Mouse (Mus musculus) MEL (cell line): Measurements from ENCODE around the gene Fam129a. TPM values are rescaled to one million over a fixed set of nuclear protein-coding genes. Genes with fewer than 3 reads are reported as not detected.

ENCODE experiments used
- DNase-seq: peaks from one replicate; pipeline ENCODE4 v3.0.0; 2011; ENCODE audit warnings: low read depth, low spot score
- H3K27ac ChIP-seq: 2 replicates; pipeline ENCODE4 v1.5.1; 2012; ENCODE audit warnings: low read depth, mild to moderate bottlenecking, control low read depth, low read length, moderate library complexity; ENCODE audit not compliant: control insufficient read depth
- H3K27me3 ChIP-seq, 2 experiments: fragments of 150-350 bp in 1 of 2; sonication (generic) in 1 of 2; 2 replicates each; pipeline ENCODE4 v1.6.1; 2012; ENCODE audit warnings: low read length in 2 of 2, mild to moderate bottlenecking in 2 of 2, improper control_type of control experiment in 1 of 2, moderate library complexity in 1 of 2; ENCODE audit not compliant: insufficient read depth in 2 of 2, control insufficient read depth in 1 of 2
- H3K36me3 ChIP-seq, 2 experiments: 2 replicates each; pipeline ENCODE4 v1.6.1; 2012 to 2014; ENCODE audit warnings: low read length in 2 of 2, improper control_type of control experiment in 1 of 2, inconsistent platforms in 1 of 2, mild to moderate bottlenecking in 1 of 2; ENCODE audit not compliant: insufficient read depth in 2 of 2, control insufficient read depth in 1 of 2
- H3K4me1 ChIP-seq, 2 experiments: fragments of 150-350 bp in 1 of 2; sonication (generic) in 1 of 2; 2 replicates each; pipeline ENCODE4 v1.6.1; 2012; ENCODE audit warnings: low read length in 2 of 2, improper control_type of control experiment in 1 of 2, mild to moderate bottlenecking in 1 of 2; ENCODE audit not compliant: insufficient read depth in 2 of 2, control insufficient read depth in 1 of 2
- H3K4me3 ChIP-seq, 2 experiments: fragments of 150-350 bp in 1 of 2; sonication (generic) in 1 of 2; 2 replicates each; pipeline ENCODE4 v1.5.1; 2012; ENCODE audit warnings: low read depth in 2 of 2, low read length in 2 of 2, mild to moderate bottlenecking in 2 of 2, moderate library complexity in 2 of 2, control low read depth in 1 of 2, improper control_type of control experiment in 1 of 2; ENCODE audit not compliant: control insufficient read depth in 1 of 2, insufficient read depth in 1 of 2
- H3K79me2 ChIP-seq: 2 replicates; pipeline ENCODE4 v1.6.1; 2012; ENCODE audit warnings: mild to moderate bottlenecking, low read length, moderate library complexity; ENCODE audit not compliant: control insufficient read depth, poor library complexity, insufficient read depth
- H3K9ac ChIP-seq: 2 replicates; pipeline ENCODE4 v1.6.1; 2012; ENCODE audit warnings: low read depth, mild to moderate bottlenecking, control low read depth, low read length, moderate library complexity; ENCODE audit not compliant: control insufficient read depth, poor library complexity, severe bottlenecking
- H3K9me3 ChIP-seq: fragments of 150-350 bp; sonication (generic); replicated peaks from 2 replicates; pipeline ENCODE4 v1.6.1; 2012; ENCODE audit warnings: mild to moderate bottlenecking, low read length, improper control_type of control experiment, moderate library complexity; ENCODE audit not compliant: insufficient read depth
- BHLHE40 ChIP-seq: IDR thresholded peaks from 2 replicates; pipeline ENCODE4 v1.6.1; 2012; ENCODE audit warnings: low read depth, mild to moderate bottlenecking, inconsistent platforms, low read length, improper control_type of control experiment, borderline replicate concordance
- CHD1 ChIP-seq: IDR thresholded peaks from 2 replicates; pipeline ENCODE4 v1.6.1; 2012; ENCODE audit warnings: low read depth, mild to moderate bottlenecking, inconsistent platforms, low read length, improper control_type of control experiment
- CTCF ChIP-seq, 3 experiments: IDR thresholded peaks in 2 of 3; conservative IDR thresholded peaks in 1 of 3; 2 replicates each; pipeline ENCODE4 v1.5.1; 2011 to 2012; ENCODE audit warnings: low read length in 3 of 3, low read depth in 2 of 3, mild to moderate bottlenecking in 2 of 3, improper control_type of control experiment in 1 of 3, inconsistent platforms in 1 of 3, mixed read lengths in 1 of 3, moderate library complexity in 1 of 3; ENCODE audit not compliant: control insufficient read depth in 1 of 3, insufficient read depth in 1 of 3, poor library complexity in 1 of 3, severe bottlenecking in 1 of 3
- E2F4 ChIP-seq: IDR thresholded peaks from 2 replicates; pipeline ENCODE4 v1.6.1; 2011; ENCODE audit warnings: low read depth, low read length, improper control_type of control experiment, borderline replicate concordance
- ELF1 ChIP-seq: IDR thresholded peaks from 2 replicates; pipeline ENCODE4 v1.6.1; 2014; ENCODE audit warnings: low read depth, mild to moderate bottlenecking, inconsistent platforms, low read length, improper control_type of control experiment, moderate library complexity
- EP300 ChIP-seq, 2 experiments: IDR thresholded peaks; 2 replicates each; pipeline ENCODE4 v1.6.1; 2011; ENCODE audit warnings: improper control_type of control experiment in 2 of 2, low read length in 2 of 2, low read depth in 1 of 2, mild to moderate bottlenecking in 1 of 2
- ETS1 ChIP-seq: IDR thresholded peaks from 2 replicates; pipeline ENCODE4 v1.6.1; 2012; ENCODE audit warnings: low read depth, mild to moderate bottlenecking, inconsistent platforms, low read length, improper control_type of control experiment, moderate library complexity
- GABPA ChIP-seq: IDR thresholded peaks from 2 replicates; pipeline ENCODE4 v1.6.1; 2012; ENCODE audit warnings: low read depth, mild to moderate bottlenecking, inconsistent platforms, low read length, improper control_type of control experiment, moderate library complexity
- HCFC1 ChIP-seq: IDR thresholded peaks from 2 replicates; pipeline ENCODE4 v1.6.1; 2012; ENCODE audit warnings: low read depth, mild to moderate bottlenecking, inconsistent platforms, low read length, improper control_type of control experiment, moderate library complexity
- JUND ChIP-seq: IDR thresholded peaks from 2 replicates; pipeline ENCODE4 v1.6.1; 2011; ENCODE audit warnings: low read depth, mild to moderate bottlenecking, improper control_type of control experiment, low read length
- KAT2A ChIP-seq: conservative IDR thresholded peaks from 2 replicates; pipeline ENCODE4 v1.6.1; 2012; ENCODE audit warnings: low read depth, low read length, improper control_type of control experiment, inconsistent platforms
- MAFK ChIP-seq: IDR thresholded peaks from 2 replicates; pipeline ENCODE4 v1.6.1; 2011; ENCODE audit warnings: low read depth, mild to moderate bottlenecking, low read length, improper control_type of control experiment, borderline replicate concordance
- MYB ChIP-seq: IDR thresholded peaks from 2 replicates; pipeline ENCODE4 v1.6.1; 2011; ENCODE audit warnings: mild to moderate bottlenecking, low read depth, low read length, improper control_type of control experiment
- MYC ChIP-seq: IDR thresholded peaks from 2 replicates; pipeline ENCODE4 v1.6.1; 2011; ENCODE audit warnings: low read depth, mild to moderate bottlenecking, low read length, improper control_type of control experiment, moderate library complexity
- NELFE ChIP-seq: IDR thresholded peaks from 2 replicates; pipeline ENCODE4 v1.6.1; 2011; ENCODE audit warnings: low read depth, low read length, improper control_type of control experiment
- POLR2A ChIP-seq, 2 experiments: IDR thresholded peaks; 2 replicates each; pipeline ENCODE4 v1.6.1; 2011 to 2012; ENCODE audit warnings: low read length in 2 of 2, mild to moderate bottlenecking in 2 of 2, control low read depth in 1 of 2, improper control_type of control experiment in 1 of 2, low read depth in 1 of 2, moderate library complexity in 1 of 2; ENCODE audit not compliant: control insufficient read depth in 1 of 2, insufficient read depth in 1 of 2, poor library complexity in 1 of 2
- RAD21 ChIP-seq: IDR thresholded peaks from 2 replicates; pipeline ENCODE4 v1.6.1; 2011; ENCODE audit warnings: mild to moderate bottlenecking, low read depth, low read length, improper control_type of control experiment
- SIN3A ChIP-seq: IDR thresholded peaks from 2 replicates; pipeline ENCODE4 v1.6.1; 2012; ENCODE audit warnings: low read length, improper control_type of control experiment, inconsistent platforms
- SMC3 ChIP-seq: IDR thresholded peaks from 2 replicates; pipeline ENCODE4 v1.6.1; 2011; ENCODE audit warnings: low read depth, low read length, improper control_type of control experiment
- TAL1 ChIP-seq: IDR thresholded peaks from 2 replicates; pipeline ENCODE4 v1.6.1; 2012; ENCODE audit warnings: mild to moderate bottlenecking, inconsistent platforms, low read length, moderate library complexity, mixed read lengths
- TBP ChIP-seq: IDR thresholded peaks from 2 replicates; pipeline ENCODE4 v1.8.0; 2011; ENCODE audit warnings: low read depth, low read length, improper control_type of control experiment
- TCF12 ChIP-seq: IDR thresholded peaks from 2 replicates; pipeline ENCODE4 v1.6.1; 2014; ENCODE audit warnings: low read depth, mild to moderate bottlenecking, inconsistent platforms, low read length, improper control_type of control experiment, moderate library complexity
- USF1 ChIP-seq: IDR thresholded peaks from 2 replicates; pipeline ENCODE4 v1.6.1; 2014; ENCODE audit warnings: low read depth, mild to moderate bottlenecking, inconsistent platforms, low read length, improper control_type of control experiment, moderate library complexity
- USF2 ChIP-seq, 2 experiments: IDR thresholded peaks; 2 replicates each; pipeline ENCODE4 v1.6.1; 2011 to 2012; ENCODE audit warnings: improper control_type of control experiment in 2 of 2, low read length in 2 of 2, borderline replicate concordance in 1 of 2, inconsistent platforms in 1 of 2, low read depth in 1 of 2, mild to moderate bottlenecking in 1 of 2; ENCODE audit not compliant: insufficient read depth in 1 of 2
- ZC3H11A ChIP-seq: IDR thresholded peaks from 2 replicates; pipeline ENCODE4 v1.6.1; 2012; ENCODE audit warnings: low read depth, mild to moderate bottlenecking, inconsistent platforms, low read length, improper control_type of control experiment
- polyA plus RNA-seq, 2 experiments: library from polyadenylated mRNA; stranded (reverse) in 1 of 2; unstranded in 1 of 2; fragments of >175 nt in 1 of 2; fragments of >200 nt in 1 of 2; gene quantifications; 2 replicates each; pipeline versions ENCODE4 v1.2.1 to v1.2.4; 2012; ENCODE audit warnings: low replicate concordance in 2 of 2, low read depth in 1 of 2; ENCODE audit not compliant: insufficient read length in 2 of 2, insufficient read depth in 1 of 2, missing spikeins in 1 of 2
- total RNA-seq: library from RNA; depleted of rRNA; stranded (reverse); fragments of 300-350 nt; gene quantifications from 2 replicates; pipeline ENCODE4 v1.2.3, GENCODE M21; 2012

Fam129a gene
- total and polyA plus RNA-seq, 3 experiments = 3.1 to 67.5 (median 8.8) TPM

GRCm38 (mm10) chr1:151625690-151626089, 54.7 kb downstream of the Fam129a start:
- no peaks in the 10 kb centered on the region for H3K9me3 ChIP-seq
- H3K9ac ChIP-seq = no peak overlapping the region
- DNase-seq = no peak
- H3K79me2 ChIP-seq = no peaks in the 10 kb centered on the region
- TF ChIP-seq RAD21 (no peak), MAFK (no peak), KAT2A (no peak), POLR2A (IDR thresholded peaks at IDR 0.05; ENCODE audit: control insufficient read depth in 1 of 2, insufficient read depth in 1 of 2, low read depth in 1 of 2, low read length in 2 of 2, poor library complexity in 1 of 2) (no peak), USF1 (no peak), ELF1 (no peak), HCFC1 (no peak), NELFE (no peak)
- peaks cover 11 to 18% of the 10 kb centered on the region in 2 experiments for H3K4me1 ChIP-seq
- no peak overlapping the region for H3K27ac ChIP-seq
- H3K4me3 ChIP-seq = no peak overlapping the region
- H3K36me3 ChIP-seq = peaks cover 0 to 24% of the 10 kb centered on the region in 2 experiments; a peak in 3 of 4 replicates
- no peaks in the 10 kb centered on the region for H3K27me3 ChIP-seq

- H3K4me3 ChIP-seq = no peak overlapping the region
- TF ChIP-seq GABPA (no peak), HCFC1 (no peak), EP300 (IDR thresholded peaks at IDR 0.05; ENCODE audit: low read depth in 1 of 2, low read length in 2 of 2) (no peak)
- H3K36me3 ChIP-seq = peaks cover 0 to 18% of the 10 kb centered on the region in 2 experiments; a peak in 3 of 4 replicates
- no peaks in the 10 kb centered on the region for H3K9me3 ChIP-seq
- H3K79me2 ChIP-seq = no peaks in the 10 kb centered on the region
- H3K9ac ChIP-seq = no peak overlapping the region
- DNase-seq = no peak
- H3K27ac ChIP-seq = no peak overlapping the region
- H3K27me3 ChIP-seq = no peaks in the 10 kb centered on the region
- H3K4me1 ChIP-seq = peaks cover 11 to 13% of the 10 kb centered on the region in 2 experiments
Measured at GRCm38 (mm10) chr1:151626631-151627030, 55.6 kb downstream of the Fam129a start.

GRCm38 (mm10) chr1:151627141-151627540, 56.2 kb downstream of the Fam129a start:
- TF ChIP-seq MYB (no peak), E2F4 (no peak), CTCF (IDR thresholded peaks at IDR 0.05 in 2 of 3, conservative IDR thresholded peaks at IDR 0.05 in 1 of 3; ENCODE audit: control insufficient read depth in 1 of 3, insufficient read depth in 1 of 3, low read depth in 2 of 3, low read length in 3 of 3, poor library complexity in 1 of 3, severe bottlenecking in 1 of 3) (no peak), CHD1 (no peak), ZC3H11A (no peak), SIN3A (no peak), USF2 (IDR thresholded peaks at IDR 0.05; ENCODE audit: borderline replicate concordance in 1 of 2, insufficient read depth in 1 of 2, low read depth in 1 of 2, low read length in 2 of 2) (no peak), POLR2A (IDR thresholded peaks at IDR 0.05; ENCODE audit: control insufficient read depth in 1 of 2, insufficient read depth in 1 of 2, low read depth in 1 of 2, low read length in 2 of 2, poor library complexity in 1 of 2) (no peak), USF1 (no peak), JUND (no peak), TCF12 (no peak), GABPA (no peak), TAL1 (no peak), ETS1 (no peak), MYC (no peak), RAD21 (no peak), BHLHE40 (no peak), SMC3 (no peak), TBP (no peak), EP300 (IDR thresholded peaks at IDR 0.05; ENCODE audit: low read depth in 1 of 2, low read length in 2 of 2) (no peak)
- Histone ChIP-seq H3K36me3 (peaks cover 0 to 14% of the 10 kb centered on the region in 2 experiments; a peak in 3 of 4 replicates), H3K79me2 (no peaks in the 10 kb centered on the region), H3K9ac (no peak overlapping the region), H3K9me3 (no peaks in the 10 kb centered on the region), H3K4me1 (peaks cover 10 to 11% of the 10 kb centered on the region in 2 experiments), H3K27me3 (no peaks in the 10 kb centered on the region), H3K4me3 (no peak overlapping the region), H3K27ac (no peak overlapping the region)
- DNase-seq = no peak
